Mouse (Mus musculus): ENCODE measurements around the gene Arfgef2. TPM values are rescaled to one million over a fixed set of nuclear protein-coding genes. Genes with fewer than 3 reads are reported as not detected.

The Arfgef2 gene
- polyA plus RNA-seq, 1 experiment = 1.6 TPM

- H3K4me3 ChIP-seq (replicated peaks) = no peak overlapping the region
- H3K9me3 ChIP-seq = no peaks in the 10 kb centered on the region
- no peak for TF ChIP-seq GATA1 (IDR thresholded peaks at IDR 0.05; ENCODE audit: borderline replicate concordance, low read length)
- no peak for TF ChIP-seq FLI1 (IDR thresholded peaks at IDR 0.05; ENCODE audit: low read length)
- peaks cover 22% of the 10 kb centered on the region for H3K36me3 ChIP-seq (replicated peaks; ENCODE audit: low read length)
- H3K27me3 ChIP-seq (replicated peaks) = no peaks in the 10 kb centered on the region
- peaks cover 86% of the 10 kb centered on the region for H3K4me1 ChIP-seq
These were observed 17.5 kb downstream of the Arfgef2 start for GRCm38 (mm10) chr2:166822901-166823300.

- no peak overlapping the region for H3K4me3 ChIP-seq (replicated peaks)
- H3K27me3 ChIP-seq (replicated peaks) = no peaks in the 10 kb centered on the region
- TF ChIP-seq FLI1 (IDR thresholded peaks at IDR 0.05; ENCODE audit: low read length) = no peak
- TF ChIP-seq GATA1 (IDR thresholded peaks at IDR 0.05; ENCODE audit: borderline replicate concordance, low read length) = no peak
- peaks cover 35% of the 10 kb centered on the region for H3K36me3 ChIP-seq (replicated peaks; ENCODE audit: low read length)
- no peaks in the 10 kb centered on the region for H3K9me3 ChIP-seq
- H3K4me1 ChIP-seq = peaks cover 71% of the 10 kb centered on the region
These were observed 19.0 kb downstream of the Arfgef2 start for GRCm38 (mm10) chr2:166824386-166824785.

DNA sequence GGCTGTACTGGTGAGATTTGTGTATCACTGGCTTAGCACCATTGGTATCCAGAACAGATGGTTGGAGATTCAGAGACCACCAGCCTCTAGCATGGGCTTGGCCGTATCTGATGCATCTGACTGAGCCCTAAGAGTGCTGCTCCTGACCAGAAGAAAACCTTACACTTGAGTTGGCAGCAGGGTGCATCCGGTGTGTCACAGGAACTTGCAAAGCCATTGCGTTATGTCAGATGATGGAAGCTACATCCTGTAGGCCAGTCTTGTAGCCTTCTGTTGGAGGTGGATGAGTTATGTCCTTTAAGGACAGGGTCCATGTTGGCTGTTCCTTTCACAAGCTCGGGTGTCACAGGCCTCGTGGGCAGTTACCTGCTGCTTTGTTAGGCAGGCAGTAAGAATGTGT lies 19.6 kb downstream of the Arfgef2 start:
- H3K9me3 ChIP-seq = no peaks in the 10 kb centered on the region
- peaks cover 65% of the 10 kb centered on the region for H3K4me1 ChIP-seq
- no peaks in the 10 kb centered on the region for H3K27me3 ChIP-seq (replicated peaks)
- TF ChIP-seq FLI1 (IDR thresholded peaks at IDR 0.05; ENCODE audit: low read length) (no peak), GATA1 (IDR thresholded peaks at IDR 0.05; ENCODE audit: borderline replicate concordance, low read length) (no peak)
- H3K36me3 ChIP-seq (replicated peaks; ENCODE audit: low read length) = peaks cover 41% of the 10 kb centered on the region
- no peak overlapping the region for H3K4me3 ChIP-seq (replicated peaks)

DNA sequence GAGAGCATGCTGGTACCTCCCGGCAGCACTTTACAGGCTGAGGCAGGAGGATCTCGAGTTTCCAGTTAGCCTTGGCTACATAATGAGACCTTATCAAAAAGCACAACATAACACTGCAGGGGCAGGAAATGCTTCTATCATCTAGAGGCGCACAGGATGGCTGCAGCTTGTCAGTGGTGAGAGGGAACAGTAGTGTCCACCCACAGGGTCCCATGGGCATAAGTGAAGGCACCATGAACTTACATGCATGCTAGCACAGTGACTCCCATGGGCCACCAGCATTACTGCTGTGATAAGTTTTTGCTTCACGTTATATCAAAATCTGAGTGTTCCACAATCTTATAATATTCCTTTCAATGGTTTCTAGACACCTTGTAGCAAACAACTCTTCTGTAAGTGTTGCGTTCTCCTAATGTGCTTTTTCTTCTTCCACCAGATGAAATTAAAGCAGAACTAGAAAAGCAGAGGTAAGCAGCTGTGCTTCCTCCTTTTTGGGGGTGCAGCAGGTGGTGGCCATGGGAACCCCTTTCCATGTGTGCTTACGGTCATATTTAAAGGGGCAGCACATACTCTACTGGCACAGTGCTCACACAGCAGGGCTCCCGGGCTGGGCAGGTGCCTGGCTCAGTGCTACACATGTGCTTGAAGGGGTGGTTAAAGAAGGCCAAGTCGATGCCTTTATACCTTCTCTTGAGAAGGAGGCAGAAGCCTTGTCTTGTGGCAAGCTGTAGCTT lies 21.3 kb downstream of the Arfgef2 start:
- Histone ChIP-seq H3K27me3 (replicated peaks) (no peaks in the 10 kb centered on the region), H3K4me3 (replicated peaks) (no peak overlapping the region), H3K4me1 (peaks cover 48% of the 10 kb centered on the region), H3K9me3 (no peaks in the 10 kb centered on the region), H3K36me3 (replicated peaks; ENCODE audit: low read length) (peaks cover 47% of the 10 kb centered on the region)
- no peak for TF ChIP-seq GATA1 (IDR thresholded peaks at IDR 0.05; ENCODE audit: borderline replicate concordance, low read length)
- no peak for TF ChIP-seq FLI1 (IDR thresholded peaks at IDR 0.05; ENCODE audit: low read length)

DNA sequence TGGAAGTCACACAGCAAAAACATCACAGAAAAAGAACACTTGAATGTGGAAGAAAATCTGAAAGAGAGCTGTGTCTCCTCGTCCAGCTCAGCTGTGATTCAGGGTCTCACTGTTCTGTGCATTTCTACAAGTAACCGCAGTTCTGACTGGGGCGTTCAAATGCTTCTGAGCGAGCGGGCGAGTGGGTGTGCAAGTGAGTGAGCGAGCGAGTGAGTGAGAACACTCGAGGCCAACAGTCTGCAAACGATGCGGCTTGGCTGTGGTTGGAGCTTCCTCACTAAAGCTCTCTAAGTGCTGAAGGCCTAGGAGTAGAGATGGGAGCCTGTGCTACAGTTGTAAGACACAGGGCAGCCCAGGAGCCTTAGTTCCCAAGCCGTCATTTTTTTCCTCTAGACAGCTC lies 22.9 kb downstream of the Arfgef2 start:
- no peaks in the 10 kb centered on the region for H3K9me3 ChIP-seq
- no peak overlapping the region for H3K4me3 ChIP-seq (replicated peaks)
- no peaks in the 10 kb centered on the region for H3K27me3 ChIP-seq (replicated peaks)
- peaks cover 59% of the 10 kb centered on the region for H3K36me3 ChIP-seq (replicated peaks; ENCODE audit: low read length)
- TF ChIP-seq FLI1 (IDR thresholded peaks at IDR 0.05; ENCODE audit: low read length) (no peak), GATA1 (IDR thresholded peaks at IDR 0.05; ENCODE audit: borderline replicate concordance, low read length) (no peak)
- H3K4me1 ChIP-seq = peaks cover 34% of the 10 kb centered on the region

- Histone ChIP-seq H3K4me3 (replicated peaks) (no peak overlapping the region), H3K9me3 (no peaks in the 10 kb centered on the region), H3K4me1 (peaks cover 34% of the 10 kb centered on the region), H3K36me3 (replicated peaks; ENCODE audit: low read length) (peaks cover 76% of the 10 kb centered on the region), H3K27me3 (replicated peaks) (no peaks in the 10 kb centered on the region)
- TF ChIP-seq GATA1 (IDR thresholded peaks at IDR 0.05; ENCODE audit: borderline replicate concordance, low read length) (no peak), FLI1 (IDR thresholded peaks at IDR 0.05; ENCODE audit: low read length) (no peak)
These were observed 25.0 kb downstream of the Arfgef2 start for GRCm38 (mm10) chr2:166830350-166830749.

- Histone ChIP-seq H3K36me3 (replicated peaks; ENCODE audit: low read length) (peaks cover 81% of the 10 kb centered on the region), H3K27me3 (replicated peaks) (no peaks in the 10 kb centered on the region), H3K9me3 (no peaks in the 10 kb centered on the region), H3K4me3 (replicated peaks) (no peak overlapping the region), H3K4me1 (peaks cover 17% of the 10 kb centered on the region)
- TF ChIP-seq FLI1 (IDR thresholded peaks at IDR 0.05; ENCODE audit: low read length) = no peak
- TF ChIP-seq GATA1 (IDR thresholded peaks at IDR 0.05; ENCODE audit: borderline replicate concordance, low read length) = no peak
These were observed 28.7 kb downstream of the Arfgef2 start for GRCm38 (mm10) chr2:166834091-166834490.

GRCm38 (mm10) chr2:166834796-166835195 lies 29.4 kb downstream of the Arfgef2 start:
- Histone ChIP-seq H3K36me3 (replicated peaks; ENCODE audit: low read length) (peaks cover 80% of the 10 kb centered on the region), H3K4me1 (peaks cover 17% of the 10 kb centered on the region), H3K27me3 (replicated peaks) (no peaks in the 10 kb centered on the region), H3K4me3 (replicated peaks) (no peak overlapping the region), H3K9me3 (no peaks in the 10 kb centered on the region)
- TF ChIP-seq FLI1 (IDR thresholded peaks at IDR 0.05; ENCODE audit: low read length) = no peak
- no peak for TF ChIP-seq GATA1 (IDR thresholded peaks at IDR 0.05; ENCODE audit: borderline replicate concordance, low read length)

DNA sequence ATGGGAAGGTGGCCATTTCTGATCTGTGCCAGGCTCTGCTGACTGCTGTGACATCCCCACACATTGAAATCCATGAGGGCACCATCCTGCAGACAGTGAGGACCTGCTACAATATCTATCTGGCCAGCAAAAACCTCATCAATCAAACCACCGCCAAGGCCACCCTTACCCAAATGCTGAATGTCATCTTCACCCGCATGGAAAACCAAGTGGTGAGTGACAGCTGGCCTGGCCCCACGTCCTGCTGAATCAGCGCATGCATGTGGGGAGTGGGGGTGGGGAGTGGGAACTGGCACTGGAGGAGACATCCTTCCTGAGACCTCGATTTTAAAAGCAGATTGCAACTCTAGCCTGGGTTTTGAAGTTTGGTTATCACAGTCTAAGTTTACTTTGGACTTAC lies 30.2 kb downstream of the Arfgef2 start:
- Histone ChIP-seq H3K9me3 (no peaks in the 10 kb centered on the region), H3K36me3 (replicated peaks; ENCODE audit: low read length) (peaks cover 77% of the 10 kb centered on the region), H3K4me1 (peaks cover 17% of the 10 kb centered on the region), H3K4me3 (replicated peaks) (no peak overlapping the region), H3K27me3 (replicated peaks) (no peaks in the 10 kb centered on the region)
- TF ChIP-seq GATA1 (IDR thresholded peaks at IDR 0.05; ENCODE audit: borderline replicate concordance, low read length) = no peak
- no peak for TF ChIP-seq FLI1 (IDR thresholded peaks at IDR 0.05; ENCODE audit: low read length)

DNA sequence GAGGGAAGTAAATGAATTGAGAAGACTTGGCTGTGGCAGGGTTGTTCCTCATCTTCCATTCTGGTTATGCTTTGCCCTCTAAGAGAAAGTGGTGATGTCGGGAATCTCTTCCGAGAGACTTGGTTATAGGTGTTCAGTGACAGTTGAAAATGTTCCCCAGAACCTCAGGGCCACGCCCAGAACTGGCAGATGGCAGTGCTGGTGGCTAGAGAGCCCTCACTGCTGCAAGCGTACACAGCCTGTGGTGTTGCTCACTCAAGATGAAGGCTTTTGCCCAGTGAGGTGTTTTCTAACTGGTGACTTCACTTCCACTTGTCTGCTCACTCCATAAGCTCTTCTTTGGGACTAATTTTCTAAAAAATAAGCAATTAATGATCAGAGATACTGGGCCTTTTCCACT lies 36.4 kb downstream of the Arfgef2 start:
- TF ChIP-seq FLI1 (IDR thresholded peaks at IDR 0.05; ENCODE audit: low read length) = no peak
- no peak for TF ChIP-seq GATA1 (IDR thresholded peaks at IDR 0.05; ENCODE audit: borderline replicate concordance, low read length)
- Histone ChIP-seq H3K4me3 (replicated peaks) (no peak overlapping the region), H3K9me3 (no peaks in the 10 kb centered on the region), H3K4me1 (no peaks in the 10 kb centered on the region; the same call in 1 of the 2 replicates), H3K27me3 (replicated peaks) (no peaks in the 10 kb centered on the region), H3K36me3 (replicated peaks; ENCODE audit: low read length) (peaks cover 90% of the 10 kb centered on the region)
